Mouse (Mus musculus) testis, adult 2 months (tissue): Measurements from ENCODE around the gene Prm3. TPM values are rescaled to one million over a fixed set of nuclear protein-coding genes. Genes with fewer than 3 reads are reported as not detected.
"Not testable (repeated sequence)": the region's sequence is repeated elsewhere in the genome, so short reads cannot be mapped to it uniquely, and the experiment has no call there.

Experiments
- H3K27ac ChIP-seq: fragments of 200-500 bp; 2 replicates; pipeline ENCODE4 v1.5.1; 2012; ENCODE audit warnings: low read depth, low read length; ENCODE audit not compliant: control insufficient read depth, insufficient read depth
- H3K27me3 ChIP-seq: fragments of 200-500 bp; 2 replicates; pipeline ENCODE4 v1.6.1; 2012; ENCODE audit warnings: mild to moderate bottlenecking, low read length, moderate library complexity; ENCODE audit not compliant: control insufficient read depth, insufficient read depth
- H3K36me3 ChIP-seq: fragments of 200-500 bp; 2 replicates; pipeline ENCODE4 v1.6.1; 2012; ENCODE audit warnings: mild to moderate bottlenecking, low read length; ENCODE audit not compliant: control insufficient read depth, insufficient read depth
- H3K4me1 ChIP-seq: fragments of 200-500 bp; 2 replicates; pipeline ENCODE4 v1.6.1; 2012; ENCODE audit warnings: low read length; ENCODE audit not compliant: control insufficient read depth, insufficient read depth
- H3K4me3 ChIP-seq: fragments of 200-500 bp; 2 replicates; pipeline ENCODE4 v1.5.1; 2012; ENCODE audit warnings: low read depth, mild to moderate bottlenecking, low read length, moderate library complexity, mixed read lengths; ENCODE audit not compliant: control insufficient read depth
- CTCF ChIP-seq: fragments of 200-500 bp; IDR thresholded peaks from 2 replicates; pipeline ENCODE4 v1.5.1; 2012; ENCODE audit warnings: low read depth, mild to moderate bottlenecking, inconsistent platforms, low read length, moderate library complexity; ENCODE audit not compliant: control insufficient read depth, insufficient read depth, insufficient replicate concordance
- POLR2A ChIP-seq: fragments of 200-500 bp; IDR thresholded peaks from 2 replicates; pipeline ENCODE4 v1.6.1; 2012; ENCODE audit warnings: low read depth, mild to moderate bottlenecking, inconsistent platforms, low read length, moderate library complexity; ENCODE audit not compliant: control insufficient read depth
- polyA plus RNA-seq: library from polyadenylated mRNA; depleted of rRNA; stranded (reverse); fragments of >200 nt; gene quantifications from 2 replicates; pipeline ENCODE4 v1.2.3, GENCODE M21; 2012

Gene Prm3
- polyA plus RNA-seq, 1 experiment: 521 TPM

- TF ChIP-seq POLR2A (no peak), CTCF (no peak)
- Histone ChIP-seq H3K4me3 (no peak overlapping the region), H3K27ac (no peak overlapping the region), H3K36me3 (no peaks in the 10 kb centered on the region), H3K27me3 (no peaks in the 10 kb centered on the region), H3K4me1 (no peaks in the 10 kb centered on the region)
These were observed 29.3 kb upstream of the Prm3 start for GRCm38 (mm10) chr16:10819966-10820365.

GRCm38 (mm10) chr16:10818579-10819135 lies 27.9 kb upstream of the Prm3 start:
- H3K36me3 ChIP-seq: no peaks in the 10 kb centered on the region
- no peak overlapping the region for H3K4me3 ChIP-seq
- no peaks in the 10 kb centered on the region for H3K27me3 ChIP-seq
- H3K4me1 ChIP-seq: no peaks in the 10 kb centered on the region
- TF ChIP-seq CTCF (no peak), POLR2A (no peak)
- H3K27ac ChIP-seq: no peak overlapping the region

GRCm38 (mm10) chr16:10814864-10815263 lies 24.1 kb upstream of the Prm3 start:
- H3K27ac ChIP-seq: no peak overlapping the region
- no peaks in the 10 kb centered on the region for H3K27me3 ChIP-seq
- no peaks in the 10 kb centered on the region for H3K36me3 ChIP-seq
- TF ChIP-seq CTCF (no peak), POLR2A (no peak)
- H3K4me3 ChIP-seq: no peak overlapping the region
- no peaks in the 10 kb centered on the region for H3K4me1 ChIP-seq

DNA sequence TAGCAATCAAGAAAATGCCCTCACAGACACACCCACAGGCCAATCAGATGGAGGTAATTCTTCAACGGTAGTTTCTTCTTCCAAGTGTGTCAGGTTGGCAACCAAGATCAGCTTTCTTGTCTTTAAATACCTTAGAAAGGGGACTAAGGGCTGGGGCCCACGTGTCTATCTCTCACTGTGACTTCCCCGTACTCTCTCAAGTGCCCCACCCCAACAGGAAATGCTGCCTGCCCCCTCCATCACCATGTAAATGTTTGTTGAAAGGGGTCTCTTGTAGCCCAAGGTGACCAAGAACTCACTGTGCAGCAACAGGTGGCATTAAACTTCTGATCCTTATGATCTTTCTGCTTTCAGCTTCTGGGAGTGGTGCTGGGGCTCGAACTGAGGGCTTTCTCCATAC lies 23.0 kb upstream of the Prm3 start:
- no peaks in the 10 kb centered on the region for H3K4me1 ChIP-seq
- no peak overlapping the region for H3K4me3 ChIP-seq
- H3K36me3 ChIP-seq: no peaks in the 10 kb centered on the region
- no peak for TF ChIP-seq CTCF
- no peak for TF ChIP-seq POLR2A
- H3K27ac ChIP-seq: no peak overlapping the region
- no peaks in the 10 kb centered on the region for H3K27me3 ChIP-seq

GRCm38 (mm10) chr16:10812865-10813371 lies 22.2 kb upstream of the Prm3 start, which contains the start of gene Gm11172:
Gm11172 (plus strand) TSS chr16:10812915.
- Histone ChIP-seq H3K4me3 (no peak within 1 kb of the TSS), H3K4me1 (no peaks in the 10 kb centered on the region), H3K36me3 (no peaks in the 10 kb centered on the region), H3K27me3 (no peaks in the 10 kb centered on the region), H3K27ac (no peak within 1 kb of the TSS)
- TF ChIP-seq POLR2A: no peak

DNA sequence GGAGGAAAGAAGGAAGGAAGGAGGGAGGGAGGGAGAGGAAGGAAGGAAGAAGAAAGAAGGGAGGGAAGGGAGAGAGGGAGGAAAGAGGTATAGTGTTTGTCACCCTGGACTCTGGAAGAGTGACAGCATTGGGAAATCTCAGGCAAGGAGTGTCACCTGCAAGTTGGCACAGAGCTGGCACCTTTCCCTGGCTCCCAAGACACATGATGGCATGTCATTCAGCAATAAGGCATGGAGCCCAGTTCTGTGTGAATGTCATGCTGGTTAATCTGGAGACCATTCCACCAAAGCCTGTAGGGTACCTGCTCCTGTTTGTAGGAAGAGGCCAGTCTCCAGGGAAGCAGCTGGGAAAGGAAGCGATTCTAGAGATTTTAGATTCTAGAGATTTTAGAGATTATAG lies 19.7 kb upstream of the Prm3 start:
- H3K36me3 ChIP-seq: no peaks in the 10 kb centered on the region
- no peaks in the 10 kb centered on the region for H3K27me3 ChIP-seq
- no peak for TF ChIP-seq POLR2A
- TF ChIP-seq CTCF: no peak
- no peak overlapping the region for H3K27ac ChIP-seq
- H3K4me1 ChIP-seq: no peaks in the 10 kb centered on the region
- H3K4me3 ChIP-seq: no peak overlapping the region

DNA sequence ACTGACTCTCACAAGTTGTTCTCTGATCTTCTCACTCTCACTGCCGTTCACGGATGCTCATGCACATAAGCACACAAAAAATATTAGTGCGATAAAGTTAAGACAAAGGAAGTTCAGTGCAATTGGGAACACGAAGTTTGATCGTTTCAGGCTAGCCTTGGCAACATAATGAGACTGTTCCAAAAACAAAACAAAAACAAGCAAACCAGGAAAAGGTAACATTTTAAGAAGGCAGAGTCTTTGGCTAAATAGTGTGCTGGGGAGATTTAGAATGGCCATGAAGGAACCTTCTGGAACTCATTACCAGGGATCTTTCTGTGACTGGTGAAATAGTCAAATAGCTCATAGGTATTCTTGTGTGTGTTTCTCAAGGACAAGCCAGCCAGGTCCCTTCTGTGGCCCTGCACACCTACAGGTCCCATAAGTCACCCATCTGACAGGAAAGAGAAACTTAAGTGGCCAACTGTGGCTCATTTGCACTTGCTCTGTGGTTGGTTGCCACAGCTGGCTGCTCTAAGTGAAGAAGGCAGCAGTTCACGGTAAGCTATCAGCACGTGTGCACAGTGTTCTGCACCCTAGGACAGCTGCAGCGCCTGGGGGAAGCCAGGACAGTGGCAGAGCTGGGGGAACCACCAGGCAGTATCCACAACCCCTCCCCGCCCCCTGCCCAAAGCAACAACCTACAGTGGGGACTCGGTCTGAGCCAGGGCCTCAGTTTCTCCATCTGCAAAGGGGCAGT lies 15.2 kb upstream of the Prm3 start, which contains the start of gene Prm1:
Prm1 (minus strand) TSS at position 51 of the 739 bp plus-strand sequence.
- no peak for TF ChIP-seq CTCF
- TF ChIP-seq POLR2A: no peak
- no peaks in the 10 kb centered on the region for H3K4me1 ChIP-seq
- H3K27ac ChIP-seq: no peak within 1 kb of the TSS
- no peak within 1 kb of the TSS for H3K4me3 ChIP-seq
- no peaks in the 10 kb centered on the region for H3K36me3 ChIP-seq
- no peaks in the 10 kb centered on the region for H3K27me3 ChIP-seq

DNA sequence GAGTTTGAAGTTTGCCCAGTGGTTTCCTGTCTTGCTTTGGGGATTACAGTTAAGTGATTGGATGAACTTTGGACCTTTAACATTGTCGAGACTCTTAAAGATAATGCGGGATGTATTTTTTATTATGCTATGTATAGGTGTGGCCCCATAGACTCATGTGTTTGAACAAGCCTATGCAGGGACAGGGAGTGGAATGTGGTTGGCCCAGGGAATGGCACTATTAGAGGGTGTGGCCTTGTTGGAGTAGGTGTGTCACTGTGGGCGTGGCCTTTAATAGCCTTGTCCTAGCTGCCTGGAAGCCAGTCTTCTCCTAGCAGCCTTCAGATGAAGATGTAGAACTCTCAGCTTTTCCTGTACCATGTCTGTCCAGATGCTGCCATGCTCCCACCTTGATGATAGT lies 11.7 kb upstream of the Prm3 start:
- H3K27me3 ChIP-seq, H3K4me3 ChIP-seq, H3K36me3 ChIP-seq, H3K4me1 ChIP-seq, H3K27ac ChIP-seq: not testable (repeated sequence)
